Mouse (Mus musculus): ENCODE measurements around the gene 1700122O11Rik. TPM values are rescaled to one million over a fixed set of nuclear protein-coding genes. Genes with fewer than 3 reads are reported as not detected.

Gene 1700122O11Rik
- polyA plus RNA-seq, 1 experiment from 2014 or later = not detected

GRCm38 (mm10) chr17:48002486-48002885 is 35.6 kb downstream of the 1700122O11Rik start:
- no peak for TF ChIP-seq CTCF (IDR thresholded peaks at IDR 0.05)
- no peak for TF ChIP-seq EP300 (IDR thresholded peaks at IDR 0.05)
- no peak for DNase-seq (ENCODE audit: low spot score)
- H3K4me1 ChIP-seq (ENCODE audit: insufficient read depth, low read depth, low read length) = peaks cover 9% of the 10 kb centered on the region; the same call in 1 of the 2 replicates
- H3K9me3 ChIP-seq (ENCODE audit: low read length) = no peaks in the 10 kb centered on the region
- H3K4me2 ChIP-seq (replicated peaks; ENCODE audit: low read depth, low read length) = peak overlapping the region; percentile 62
- H3K9ac ChIP-seq (replicated peaks; ENCODE audit: low read depth) = no peak overlapping the region
- peak overlapping the region; percentile 86 for H3K27ac ChIP-seq (ENCODE audit: low read length)
- WGBS = 54% methylated on average over 4 of the region's 4 CpGs
- no peaks in the 10 kb centered on the region for H3K36me3 ChIP-seq (ENCODE audit: insufficient read depth, low read length)
- H3K27me3 ChIP-seq (replicated peaks; ENCODE audit: insufficient read depth, low read length) = no peaks in the 10 kb centered on the region
- ATAC-seq = no peak
- no peak overlapping the region for H3K4me3 ChIP-seq (ENCODE audit: low read depth, low read length)

- Histone ChIP-seq H3K4me1 (ENCODE audit: insufficient read depth, low read depth, low read length) (peaks cover 9% of the 10 kb centered on the region; the same call in 1 of the 2 replicates), H3K27ac (ENCODE audit: low read length) (peak overlapping the region; percentile 86), H3K4me3 (ENCODE audit: low read depth, low read length) (peak overlapping the region; percentile 36), H3K9ac (replicated peaks; ENCODE audit: low read depth) (no peak overlapping the region), H3K27me3 (replicated peaks; ENCODE audit: insufficient read depth, low read length) (no peaks in the 10 kb centered on the region), H3K4me2 (replicated peaks; ENCODE audit: low read depth, low read length) (peak overlapping the region; percentile 62), H3K36me3 (ENCODE audit: insufficient read depth, low read length) (no peaks in the 10 kb centered on the region), H3K9me3 (ENCODE audit: low read length) (no peaks in the 10 kb centered on the region)
- DNase-seq (ENCODE audit: low spot score) = peak; percentile 97
- WGBS = 5% methylated on average over 21 of the region's 21 CpGs
- peak; percentile 93 for ATAC-seq
- TF ChIP-seq CTCF (IDR thresholded peaks at IDR 0.05) = peak; percentile 19; the same call in 1 of the 2 replicates
- TF ChIP-seq EP300 (IDR thresholded peaks at IDR 0.05) = peak; percentile 68
Measured at GRCm38 (mm10) chr17:48001586-48002361, 36.3 kb downstream of the 1700122O11Rik start.

- peak; percentile 16; the same call in 1 of the 2 replicates for ATAC-seq
- Histone ChIP-seq H3K4me3 (ENCODE audit: low read depth, low read length) (peak overlapping the region; percentile 36), H3K9me3 (ENCODE audit: low read length) (no peaks in the 10 kb centered on the region), H3K36me3 (ENCODE audit: insufficient read depth, low read length) (no peaks in the 10 kb centered on the region), H3K27ac (ENCODE audit: low read length) (peak overlapping the region; percentile 76), H3K9ac (replicated peaks; ENCODE audit: low read depth) (no peak overlapping the region), H3K4me2 (replicated peaks; ENCODE audit: low read depth, low read length) (peak overlapping the region; percentile 62), H3K4me1 (ENCODE audit: insufficient read depth, low read depth, low read length) (peaks cover 9% of the 10 kb centered on the region; the same call in 1 of the 2 replicates), H3K27me3 (replicated peaks; ENCODE audit: insufficient read depth, low read length) (no peaks in the 10 kb centered on the region)
- TF ChIP-seq CTCF (IDR thresholded peaks at IDR 0.05) (no peak), EP300 (IDR thresholded peaks at IDR 0.05) (no peak)
- DNase-seq (ENCODE audit: low spot score) = peak; percentile 64
- WGBS = 5% methylated on average over 7 of the region's 7 CpGs
Measured at GRCm38 (mm10) chr17:48001157-48001556, 36.9 kb downstream of the 1700122O11Rik start.

- no peak overlapping the region for H3K4me3 ChIP-seq (ENCODE audit: low read depth, low read length)
- H3K9me3 ChIP-seq (ENCODE audit: low read length) = no peaks in the 10 kb centered on the region
- DNase-seq (ENCODE audit: low spot score) (no peak), ATAC-seq (no peak)
- WGBS = 35% methylated on average over 3 of the region's 3 CpGs
- TF ChIP-seq EP300 (IDR thresholded peaks at IDR 0.05) (no peak), CTCF (IDR thresholded peaks at IDR 0.05) (no peak)
- no peak overlapping the region for H3K9ac ChIP-seq (replicated peaks; ENCODE audit: low read depth)
- peak overlapping the region; percentile 38; the same call in 1 of the 2 replicates for H3K27ac ChIP-seq (ENCODE audit: low read length)
- H3K4me2 ChIP-seq (replicated peaks; ENCODE audit: low read depth, low read length) = no peak overlapping the region
- peaks cover 5% of the 10 kb centered on the region; the same call in 1 of the 2 replicates for H3K4me1 ChIP-seq (ENCODE audit: insufficient read depth, low read depth, low read length)
- H3K36me3 ChIP-seq (ENCODE audit: insufficient read depth, low read length) = no peaks in the 10 kb centered on the region
- no peaks in the 10 kb centered on the region for H3K27me3 ChIP-seq (replicated peaks; ENCODE audit: insufficient read depth, low read length)
Measured at GRCm38 (mm10) chr17:47999812-48000211, 38.3 kb downstream of the 1700122O11Rik start.

- WGBS = 45% methylated on average over 6 of the region's 6 CpGs
- H3K9me3 ChIP-seq (ENCODE audit: low read length) = no peaks in the 10 kb centered on the region
- H3K4me1 ChIP-seq (ENCODE audit: insufficient read depth, low read depth, low read length) = peaks cover 5% of the 10 kb centered on the region; the same call in 1 of the 2 replicates
- H3K27ac ChIP-seq (ENCODE audit: low read length) = peak overlapping the region; percentile 38; the same call in 1 of the 2 replicates
- ATAC-seq (peak; percentile 70), DNase-seq (ENCODE audit: low spot score) (peak; percentile 81)
- no peak overlapping the region for H3K4me3 ChIP-seq (ENCODE audit: low read depth, low read length)
- TF ChIP-seq CTCF (IDR thresholded peaks at IDR 0.05) = no peak
- peak; percentile 54 for TF ChIP-seq EP300 (IDR thresholded peaks at IDR 0.05)
- H3K4me2 ChIP-seq (replicated peaks; ENCODE audit: low read depth, low read length) = no peak overlapping the region
- no peak overlapping the region for H3K9ac ChIP-seq (replicated peaks; ENCODE audit: low read depth)
- H3K27me3 ChIP-seq (replicated peaks; ENCODE audit: insufficient read depth, low read length) = no peaks in the 10 kb centered on the region
- no peaks in the 10 kb centered on the region for H3K36me3 ChIP-seq (ENCODE audit: insufficient read depth, low read length)
Measured at GRCm38 (mm10) chr17:47999403-47999802, 38.7 kb downstream of the 1700122O11Rik start.

- DNase-seq (ENCODE audit: low spot score) (peak; percentile 39), ATAC-seq (no peak)
- H3K36me3 ChIP-seq (ENCODE audit: insufficient read depth, low read length) = no peaks in the 10 kb centered on the region
- no peak for TF ChIP-seq CTCF (IDR thresholded peaks at IDR 0.05)
- H3K4me1 ChIP-seq (ENCODE audit: insufficient read depth, low read depth, low read length) = peaks cover 5% of the 10 kb centered on the region; the same call in 1 of the 2 replicates
- WGBS = 21% methylated on average over 3 of the region's 3 CpGs
- H3K27ac ChIP-seq (ENCODE audit: low read length) = no peak overlapping the region
- H3K9me3 ChIP-seq (ENCODE audit: low read length) = no peaks in the 10 kb centered on the region
- H3K4me3 ChIP-seq (ENCODE audit: low read depth, low read length) = no peak overlapping the region
- no peak overlapping the region for H3K4me2 ChIP-seq (replicated peaks; ENCODE audit: low read depth, low read length)
- no peak overlapping the region for H3K9ac ChIP-seq (replicated peaks; ENCODE audit: low read depth)
- H3K27me3 ChIP-seq (replicated peaks; ENCODE audit: insufficient read depth, low read length) = no peaks in the 10 kb centered on the region
Measured at GRCm38 (mm10) chr17:47997806-47998205, 40.3 kb downstream of the 1700122O11Rik start.

Data from lung, postnatal 0 days (tissue).